Mouse (Mus musculus): ENCODE data around the gene Gpr33. TPM values are rescaled to one million over a fixed set of nuclear protein-coding genes. Genes with fewer than 3 reads are reported as not detected.

The Gpr33 gene
- not detected for polyA plus RNA-seq (2017; shearing (Covaris generic))

DNA sequence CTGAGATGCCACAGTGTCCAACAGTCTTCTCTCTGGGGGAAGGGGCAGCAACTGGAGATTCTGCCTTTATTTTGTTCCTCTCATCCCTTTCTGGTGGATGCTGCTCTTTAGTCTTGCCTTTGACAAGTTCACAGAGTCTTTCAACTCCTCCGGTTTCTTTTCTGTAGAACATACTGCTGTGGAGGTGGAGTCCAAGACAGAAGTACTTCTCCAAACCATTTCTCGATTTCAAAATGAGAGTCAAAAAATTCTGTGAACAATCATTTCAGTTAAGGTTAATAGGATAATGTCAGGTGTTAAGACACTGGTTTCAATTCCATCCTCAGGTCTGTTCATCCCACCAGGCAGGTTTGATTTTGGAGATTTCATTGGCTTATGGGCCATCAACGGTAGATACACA is at the start of gene Gpr33:
Gene Gpr33 (minus strand): TSS at position 101 of the 400 bp plus-strand sequence.
- no peak for ATAC-seq

DNA sequence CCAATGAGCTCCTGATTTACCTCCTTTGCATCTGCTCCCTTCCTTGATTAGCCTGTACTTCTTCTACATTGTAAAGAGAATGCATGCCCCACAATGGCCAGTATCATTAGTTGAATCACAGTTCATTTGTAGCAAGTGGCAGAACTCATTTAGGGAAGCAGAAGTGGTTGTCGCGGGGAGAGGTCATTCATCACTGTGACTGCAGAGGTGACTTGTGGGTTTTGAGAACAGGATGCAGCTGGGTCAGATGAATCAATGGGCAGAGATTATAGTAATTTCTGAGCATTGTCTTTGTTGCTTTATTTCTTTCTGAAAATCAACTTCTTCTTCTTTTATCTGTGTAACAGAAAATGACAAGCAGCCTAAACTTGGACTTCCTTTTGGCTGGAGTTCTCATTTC is 21.5 kb upstream of the Gpr33 start:
- no peak for ATAC-seq

DNA sequence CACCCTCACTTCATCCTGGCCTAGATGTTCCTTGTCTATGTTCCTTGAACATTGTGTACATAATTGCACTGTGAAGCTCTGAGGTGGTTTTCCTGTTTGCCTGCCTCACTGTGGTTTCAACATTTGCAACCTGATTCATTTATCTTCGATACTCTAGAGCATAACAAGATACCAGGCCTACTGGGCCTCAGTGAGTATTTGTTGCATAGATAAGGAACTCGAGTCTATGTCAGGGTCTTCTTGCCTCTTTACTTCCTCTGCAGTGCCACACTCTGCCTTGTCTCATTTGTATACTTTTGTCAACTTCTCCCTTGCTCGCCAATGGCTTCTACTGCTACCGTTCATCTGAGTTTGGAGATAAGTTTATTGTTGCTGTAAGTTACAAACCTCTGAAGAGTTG is 18.5 kb upstream of the Gpr33 start:
- no peak for ATAC-seq

DNA sequence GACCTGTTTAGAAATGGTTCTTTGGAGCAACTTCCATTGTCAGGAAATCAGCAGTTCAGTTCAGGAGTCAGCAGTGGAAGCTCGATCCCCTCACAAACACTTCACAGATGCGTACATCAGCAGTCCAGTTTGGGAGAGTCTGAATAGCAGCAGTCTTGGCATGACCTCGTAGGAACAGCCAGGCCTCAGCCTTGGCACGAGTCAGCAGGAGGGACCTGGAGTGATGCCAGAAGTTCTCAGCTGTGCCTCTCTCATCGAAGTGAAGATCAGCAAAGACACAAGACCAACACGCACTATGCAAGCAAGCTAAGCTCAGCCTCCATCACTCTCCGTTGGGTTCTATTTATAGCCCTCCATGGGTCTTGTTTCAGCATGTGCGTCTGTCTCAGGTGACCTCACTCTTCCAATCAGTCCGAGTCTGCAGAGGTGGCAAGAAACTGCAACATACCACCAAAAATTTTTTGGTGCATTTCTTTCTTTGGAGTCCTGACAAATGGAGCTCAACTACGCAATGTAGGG is 15.0 kb upstream of the Gpr33 start:
- no peak for ATAC-seq

DNA sequence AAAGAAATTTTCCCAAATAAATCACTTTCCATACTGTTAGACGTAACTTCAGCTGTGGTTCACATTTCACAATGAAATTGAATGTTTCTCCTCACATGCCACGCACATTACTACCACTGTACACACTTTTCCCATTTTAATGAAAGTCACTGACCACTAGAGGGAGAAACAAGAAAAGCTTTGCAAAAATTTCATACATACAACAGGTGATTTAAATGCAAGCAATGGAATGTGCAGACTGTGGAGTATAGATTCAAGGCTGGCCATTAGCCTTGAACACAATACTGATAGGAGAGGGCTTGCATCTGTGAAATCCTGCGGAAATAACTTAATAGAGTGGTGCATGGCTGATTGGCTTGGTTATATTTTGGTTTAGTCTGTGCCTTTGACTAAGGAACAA is 10.5 kb upstream of the Gpr33 start:
- peak; percentile 43 for ATAC-seq

DNA sequence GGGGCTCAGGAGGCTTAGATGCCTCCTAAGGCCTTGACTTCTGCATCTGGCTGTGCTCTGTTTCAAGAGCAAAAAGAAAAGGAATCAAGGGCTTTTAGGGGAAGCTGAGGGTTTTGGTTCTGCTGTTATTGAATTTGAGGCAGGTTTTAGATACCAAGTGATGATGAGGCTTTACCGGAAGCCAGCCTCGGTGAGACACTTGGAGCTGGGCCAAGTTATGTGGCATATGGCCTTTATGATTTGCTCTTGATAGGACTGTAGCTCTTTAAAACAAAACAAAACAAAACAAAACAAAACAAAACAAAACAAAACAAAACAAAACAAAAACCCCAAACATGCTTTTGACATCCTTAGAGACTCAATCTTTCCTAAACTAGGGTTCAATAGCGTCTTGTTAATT is 7.1 kb upstream of the Gpr33 start:
- ATAC-seq = peak; percentile 20

DNA sequence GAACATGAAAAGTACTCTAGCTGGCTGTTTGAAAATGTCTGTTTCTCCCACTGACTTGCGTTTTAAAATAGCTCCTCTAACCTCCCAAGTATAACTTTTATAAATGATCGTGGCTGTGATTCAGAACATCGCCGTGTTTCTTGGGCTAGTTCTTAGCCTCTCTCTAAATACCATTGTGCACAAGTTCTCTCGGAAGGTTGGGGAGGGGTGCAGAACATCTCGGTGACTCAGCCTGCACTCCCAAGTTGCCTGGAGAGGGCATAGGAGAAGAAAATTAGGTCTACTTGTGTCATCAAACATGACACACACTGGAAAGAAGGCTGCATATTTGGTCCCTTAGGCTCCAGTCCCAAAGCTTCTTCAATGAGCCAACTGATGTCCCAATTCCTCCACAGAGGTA is 4.4 kb upstream of the Gpr33 start:
- ATAC-seq = no peak

DNA sequence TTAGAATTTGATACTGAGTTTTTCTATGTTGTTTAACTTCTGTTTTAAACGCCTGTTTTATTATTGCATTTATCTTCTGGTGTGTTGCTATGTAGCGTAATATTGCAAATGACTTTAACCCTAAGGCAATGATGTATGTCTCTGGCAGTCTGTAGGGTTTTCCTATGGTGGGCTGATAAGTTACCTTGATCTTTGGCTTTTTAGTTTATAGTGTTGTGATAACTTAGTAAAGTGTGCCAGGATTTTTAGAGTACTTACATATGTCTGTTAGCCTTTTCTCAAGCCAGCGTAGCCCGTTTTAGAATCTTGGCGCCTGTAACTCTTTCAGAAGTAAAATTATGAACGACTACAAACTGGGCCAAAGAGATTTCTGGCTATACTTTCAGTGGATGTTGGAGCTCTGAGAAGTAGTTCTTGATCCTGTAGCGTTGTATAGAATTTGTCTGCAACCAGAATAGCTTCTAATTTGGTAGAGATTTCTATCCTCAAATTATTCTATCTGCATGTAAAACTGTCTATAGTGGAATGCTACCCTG is 13.3 kb downstream of the Gpr33 start:
- ATAC-seq = no peak

DNA sequence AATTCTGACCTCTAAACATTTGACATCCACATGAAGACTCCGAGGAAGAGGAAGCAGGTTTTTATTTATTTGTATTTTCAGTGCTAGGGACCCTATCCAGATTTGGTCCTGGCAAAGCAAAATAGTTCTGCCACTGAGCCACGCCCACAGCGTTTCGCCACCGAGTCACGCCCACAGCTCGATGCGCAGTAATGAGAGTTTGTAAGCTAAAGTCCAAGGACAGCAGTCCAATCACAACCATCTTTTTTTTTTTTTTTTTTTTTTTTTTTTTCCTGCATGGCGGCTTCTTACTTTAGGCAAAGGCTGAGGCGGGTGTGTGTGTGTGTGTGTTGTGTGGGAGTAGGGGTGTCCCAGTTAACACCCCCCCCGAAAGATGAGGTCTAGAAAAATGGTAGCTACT is 13.8 kb downstream of the Gpr33 start:
- no peak for ATAC-seq

DNA sequence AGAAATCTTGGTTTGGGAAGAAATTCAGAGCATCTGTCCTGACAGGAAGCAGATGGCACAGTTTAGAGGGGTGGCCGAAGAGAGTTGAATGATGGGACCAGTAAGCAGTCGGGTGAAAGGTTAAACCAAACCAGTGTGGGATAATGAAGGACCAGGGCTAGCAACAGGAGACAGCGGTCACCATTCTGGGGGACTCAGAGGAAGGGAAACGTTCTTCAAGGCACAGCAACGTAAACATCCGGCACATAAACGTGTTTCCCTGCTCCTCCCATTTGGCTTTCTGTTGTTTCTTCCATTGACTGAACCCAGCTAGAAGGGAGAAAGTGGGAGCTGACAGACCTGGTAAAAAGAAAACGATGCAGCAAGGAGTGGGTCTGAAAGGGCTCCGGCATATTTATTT is 14.6 kb downstream of the Gpr33 start:
- ATAC-seq = no peak

DNA sequence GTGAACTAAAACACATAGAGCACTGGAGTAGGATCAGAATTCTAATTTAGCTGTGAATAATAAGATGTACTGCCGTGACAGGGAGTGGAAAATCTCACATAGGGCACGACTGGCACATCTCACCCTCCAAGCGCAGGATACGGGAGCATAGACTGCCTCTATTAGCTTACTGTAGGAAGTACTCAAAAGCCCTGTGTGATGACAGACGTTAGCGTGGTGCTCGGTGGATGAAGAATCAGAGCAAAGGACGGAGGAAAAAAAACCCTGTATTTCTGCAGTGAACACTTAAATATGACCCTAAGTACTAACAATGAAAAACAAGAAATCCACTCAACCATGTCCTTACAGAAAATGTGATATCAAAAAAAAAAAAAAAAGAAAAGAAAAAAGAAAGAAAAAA is 15.7 kb downstream of the Gpr33 start:
- ATAC-seq = no peak

DNA sequence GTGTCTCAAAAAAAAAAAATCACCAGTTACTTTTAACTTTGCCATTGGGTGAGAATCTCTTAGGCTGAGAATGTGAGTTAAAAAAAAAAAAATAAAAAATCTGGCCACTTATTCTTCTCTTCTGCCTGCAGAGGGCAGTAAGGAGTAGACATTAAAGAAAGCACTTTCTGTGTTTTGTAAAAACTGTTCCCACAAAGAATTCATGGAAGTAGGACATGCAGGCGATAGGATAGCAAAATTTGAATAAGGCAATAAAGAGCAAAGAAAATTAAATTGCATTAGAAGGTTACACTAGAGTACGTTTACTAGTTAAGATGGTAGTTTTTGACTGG is 17.3 kb downstream of the Gpr33 start:
- ATAC-seq = no peak

DNA sequence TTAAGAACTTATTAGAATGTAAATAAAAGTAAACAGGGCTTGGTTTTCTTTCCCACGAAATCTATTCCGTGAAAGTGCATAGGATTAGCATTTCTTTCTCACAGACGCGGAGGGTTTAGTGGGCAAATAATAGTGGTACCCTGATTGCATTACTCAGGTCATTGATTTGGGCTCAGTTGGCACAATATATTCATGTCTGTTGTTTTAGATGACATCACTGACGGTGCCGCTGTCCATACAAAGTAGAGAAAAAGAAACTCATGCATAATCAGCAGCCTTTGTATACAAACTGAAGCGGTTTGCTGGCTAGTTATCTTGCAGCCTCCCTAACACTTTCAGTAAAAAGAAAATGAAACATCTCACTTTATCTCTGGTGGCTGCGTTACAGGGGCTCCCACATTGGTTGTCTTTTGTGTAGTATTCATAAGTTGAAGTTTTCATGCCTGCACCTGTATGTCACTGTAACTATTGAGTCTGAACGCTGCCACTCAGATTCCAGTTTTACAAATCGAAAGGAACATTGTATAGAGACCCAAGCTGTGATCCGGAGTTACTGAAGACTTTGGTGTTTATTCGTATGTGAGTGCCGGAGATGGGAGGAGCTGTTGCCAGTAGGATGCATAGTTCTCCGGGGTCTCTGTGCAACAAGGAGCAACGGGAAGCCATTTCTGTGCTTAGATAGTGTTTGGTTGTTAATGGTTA is 17.8 kb downstream of the Gpr33 start:
- no peak for ATAC-seq

DNA sequence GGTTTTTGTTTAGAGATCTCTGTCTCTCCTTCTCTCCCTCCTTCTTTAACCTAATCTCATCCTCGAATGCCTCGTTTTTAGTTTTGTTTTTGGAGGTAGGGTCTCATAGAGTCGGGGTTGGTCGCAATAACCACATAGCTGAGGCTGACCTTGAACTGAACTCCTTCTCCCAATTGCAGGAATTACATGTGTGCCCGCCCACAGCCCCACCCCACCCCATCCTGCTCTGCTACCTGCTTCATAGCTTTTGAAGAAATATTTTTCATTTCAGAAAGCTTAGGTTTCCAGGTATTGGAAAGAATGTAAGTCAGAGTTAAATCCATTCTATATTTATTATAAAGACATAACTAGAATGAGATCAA is 21.2 kb downstream of the Gpr33 start:
- no peak for ATAC-seq

DNA sequence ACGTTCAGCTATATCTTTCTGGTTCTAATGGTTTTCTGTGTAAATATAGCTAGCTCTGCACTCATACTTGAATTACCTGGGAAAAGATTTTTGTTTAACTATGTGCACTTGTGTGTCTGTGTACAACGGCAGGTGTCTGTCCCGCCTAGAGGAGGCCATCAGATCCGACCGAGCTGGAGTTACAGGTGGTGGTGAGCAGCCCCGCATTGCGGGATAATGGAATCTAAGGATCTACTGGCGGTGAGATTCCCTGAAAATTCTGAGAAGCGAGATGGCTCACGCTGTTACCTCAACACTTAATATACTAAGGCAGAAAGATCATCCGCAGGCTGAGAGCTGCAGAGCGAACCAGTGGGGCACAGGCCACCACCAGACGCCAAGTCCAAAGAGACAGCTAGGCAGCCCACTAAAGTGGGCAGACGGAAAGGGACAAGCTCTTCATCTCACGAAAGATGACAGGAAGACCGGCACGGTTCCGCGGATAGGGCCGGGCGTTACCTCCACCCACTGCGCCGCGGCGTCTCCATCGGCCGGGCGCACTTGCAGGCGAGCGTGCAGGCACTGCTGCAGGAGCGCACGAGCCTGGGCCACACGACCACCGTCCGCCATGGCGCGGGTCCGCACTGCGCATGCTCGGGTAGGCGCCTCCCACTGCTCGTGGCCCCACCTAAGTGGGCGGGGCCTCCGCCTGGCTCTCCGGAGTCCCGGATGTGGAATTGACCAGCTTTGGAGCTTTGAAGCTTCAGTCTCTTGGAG is 21.8 kb downstream of the Gpr33 start, which contains the start of gene Dtd2:
Gene Dtd2 (minus strand): TSS at position 625 of the 756 bp plus-strand sequence.
- peak; percentile 84 for ATAC-seq

DNA sequence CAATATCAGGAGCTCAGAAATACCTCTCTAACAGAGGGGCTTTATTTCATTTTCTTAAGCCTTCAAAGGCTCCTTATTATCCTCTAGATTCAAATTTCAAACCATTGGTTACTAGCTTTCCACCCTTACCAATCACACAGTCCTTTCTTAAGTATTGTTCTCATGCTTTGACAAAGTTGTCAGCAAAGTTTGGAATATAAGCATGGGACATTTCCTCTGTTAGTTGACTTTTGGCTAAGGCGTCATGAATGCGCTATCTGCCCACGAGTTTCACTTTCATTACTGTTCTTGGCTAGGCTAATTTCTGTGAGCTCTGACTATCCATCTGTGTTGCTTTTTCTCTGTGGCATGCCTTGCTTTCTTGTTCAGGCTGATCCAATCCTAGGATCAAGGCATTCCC is 25.1 kb downstream of the Gpr33 start:
- peak; percentile 43 for ATAC-seq

DNA sequence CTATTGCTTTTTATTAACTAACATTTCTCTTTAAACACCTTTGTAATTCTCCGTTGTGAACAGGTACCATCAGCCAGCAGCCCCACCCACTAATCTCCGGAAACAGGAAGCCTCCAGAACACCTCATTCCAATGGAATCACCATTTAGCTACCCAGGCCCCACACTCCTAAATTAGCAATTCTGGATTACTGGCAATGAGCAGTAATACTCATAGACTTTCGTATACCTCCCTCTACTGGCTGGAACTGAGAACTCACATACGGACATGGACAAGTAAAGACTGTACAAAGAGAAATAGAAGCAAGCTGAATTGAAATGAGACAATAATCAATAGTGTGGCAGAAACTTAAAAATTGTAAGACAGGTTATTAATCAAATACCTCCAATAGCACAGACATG is 26.3 kb downstream of the Gpr33 start:
- peak; percentile 69 for ATAC-seq

DNA sequence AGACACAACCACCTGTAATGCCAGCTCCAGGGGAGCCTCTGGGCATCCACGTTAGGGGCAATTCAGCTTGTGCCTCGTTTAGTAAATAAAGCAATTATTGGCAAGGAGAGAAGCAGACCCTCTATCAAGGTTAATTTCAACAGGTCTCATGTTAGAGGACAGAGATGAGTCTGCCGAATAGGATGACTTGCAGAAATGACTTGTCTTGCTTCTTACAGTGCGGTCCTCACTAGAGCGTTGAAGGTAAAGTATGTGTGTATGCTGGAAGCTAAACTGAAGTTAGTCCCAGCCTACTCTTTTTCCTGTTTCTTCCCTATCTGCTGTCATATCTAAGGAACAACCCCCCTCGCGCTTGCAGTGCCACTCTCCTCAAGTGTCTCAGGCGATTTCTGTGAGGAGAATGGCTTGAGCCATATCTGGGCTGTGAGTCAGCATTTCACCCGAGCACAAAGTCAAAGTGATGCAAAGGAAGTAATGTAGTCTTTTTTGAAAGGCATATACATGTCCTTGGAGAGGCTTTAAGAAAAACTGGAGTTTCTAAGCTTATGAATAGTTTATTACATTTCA is 29.4 kb downstream of the Gpr33 start:
- no peak for ATAC-seq

DNA sequence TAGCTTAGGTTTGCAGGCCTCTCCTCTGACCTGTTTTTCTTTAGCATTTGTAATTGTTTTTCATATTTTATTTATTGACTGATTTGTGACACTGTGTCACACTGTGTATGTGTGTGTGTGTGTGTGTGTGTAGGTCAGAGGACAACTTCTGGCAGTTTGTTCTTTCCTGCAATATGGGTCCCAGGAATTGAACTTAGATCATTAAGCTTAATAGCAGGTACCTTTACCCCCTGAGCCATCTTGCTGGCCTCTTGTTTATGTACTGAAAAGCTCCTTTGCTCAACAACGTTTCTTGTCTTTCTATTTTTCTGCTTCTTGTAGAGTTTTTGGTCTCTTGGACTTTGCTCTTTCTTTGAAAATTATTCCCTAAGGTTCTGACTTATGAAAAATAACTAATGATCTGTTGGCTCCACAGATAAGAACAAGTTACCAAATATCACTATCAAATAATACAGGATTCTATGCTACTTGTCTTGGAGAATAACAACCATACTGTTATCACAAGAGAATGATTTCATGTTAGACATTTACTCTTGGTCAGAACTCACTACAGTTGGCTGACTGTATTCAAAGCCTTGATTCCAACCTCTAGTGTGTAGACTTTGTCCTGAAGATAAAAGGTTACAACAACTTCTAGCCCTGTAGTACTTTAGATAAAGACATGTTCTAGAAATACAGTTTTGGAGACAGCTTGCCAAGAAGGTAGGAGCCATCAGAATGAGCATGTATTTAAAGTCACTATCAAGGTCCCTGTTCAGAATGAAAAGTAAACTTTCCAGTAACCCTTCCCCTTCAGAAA is 31.9 kb downstream of the Gpr33 start:
- no peak for ATAC-seq

DNA sequence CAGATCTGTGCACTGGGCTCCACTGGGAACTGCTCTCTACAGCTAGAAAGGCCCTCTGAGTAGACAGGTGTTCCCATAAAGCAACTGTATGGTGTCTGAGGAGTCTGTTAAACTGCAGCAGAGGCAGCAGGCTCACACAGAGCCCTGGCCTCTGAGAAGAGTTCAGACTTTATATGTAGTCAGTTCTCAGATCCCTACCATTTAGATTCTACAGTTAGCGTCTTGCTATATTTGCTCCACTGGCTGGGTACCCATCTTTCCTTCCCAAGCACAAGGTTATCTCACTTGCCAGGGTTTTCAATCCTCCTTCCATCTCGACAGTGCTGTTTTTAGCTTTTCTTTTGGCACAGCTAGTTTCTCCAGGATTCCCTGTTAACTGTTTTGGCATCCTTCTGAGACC is 37.2 kb downstream of the Gpr33 start:
- ATAC-seq = no peak

DNA sequence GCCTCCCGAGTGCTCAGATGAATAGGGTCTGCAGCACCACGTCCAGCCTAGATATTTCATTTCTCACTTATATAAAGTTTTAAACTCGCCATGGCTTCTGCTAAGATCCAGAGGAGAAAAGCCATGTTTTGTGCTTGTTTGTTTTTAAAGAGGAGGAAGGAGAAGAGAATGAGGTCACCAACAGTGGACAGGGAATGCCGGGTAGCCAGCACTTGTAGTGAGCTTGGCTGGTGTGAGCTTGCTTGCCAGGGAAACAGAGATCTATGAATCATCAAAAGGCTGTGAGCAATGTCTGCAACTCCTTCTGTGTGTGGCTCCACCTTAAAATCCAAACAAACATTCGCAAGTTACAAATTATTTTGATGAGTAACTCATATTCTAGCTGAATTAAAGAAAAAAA is 39.3 kb downstream of the Gpr33 start:
- ATAC-seq = no peak

DNA sequence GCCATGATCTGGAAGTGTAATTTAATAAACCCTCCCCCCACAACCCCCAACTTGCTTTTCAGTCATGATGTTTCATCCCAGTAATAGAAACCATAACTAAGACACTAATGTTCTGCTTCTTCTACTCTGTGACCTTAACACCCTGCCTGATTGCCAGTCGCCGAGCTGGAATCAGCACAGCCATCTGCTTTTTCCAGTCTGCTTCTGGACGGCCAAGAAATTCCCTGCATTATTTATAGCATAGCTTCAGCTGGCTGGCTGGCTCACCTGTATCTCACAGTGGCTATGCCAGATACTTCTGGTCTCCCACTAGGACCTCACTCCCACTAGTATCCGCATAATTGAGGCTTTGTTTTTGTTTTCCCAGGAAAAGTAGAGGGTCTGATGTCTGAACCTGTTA is 42.0 kb downstream of the Gpr33 start:
- ATAC-seq = no peak
